Mouse (Mus musculus): ENCODE measurements around the gene Cphx1. TPM values are rescaled to one million over a fixed set of nuclear protein-coding genes. Genes with fewer than 3 reads are reported as not detected.
"Not testable (repeated sequence)": the region's sequence is repeated elsewhere in the genome, so short reads cannot be mapped to it uniquely, and the experiment has no call there.

The Cphx1 gene
- total RNA-seq (2014; fragmentation: Nextera tagmentation) (not detected in 2 replicates), total RNA-seq (2017) (not detected in 2 replicates)

- ATAC-seq (replicated peaks; ENCODE audit: poor library complexity, severe bottlenecking), result not testable (repeated sequence)
Observed at GRCm38 (mm10) chr14:25938004-25938403, at the start of gene Cphx1. Gene Cphx1, plus strand, starts transcription at chr14:25938304.

- not testable (repeated sequence) for ATAC-seq (replicated peaks; ENCODE audit: poor library complexity, severe bottlenecking)
Observed at GRCm38 (mm10) chr14:25894566-25894965, 43.5 kb upstream of the Cphx1 start.

GRCm38 (mm10) chr14:25895686-25896085, 42.4 kb upstream of the Cphx1 start:
- ATAC-seq (replicated peaks; ENCODE audit: poor library complexity, severe bottlenecking), result not testable (repeated sequence)

- not testable (repeated sequence) for ATAC-seq (replicated peaks; ENCODE audit: poor library complexity, severe bottlenecking)
Observed at GRCm38 (mm10) chr14:25903000-25903399, 35.1 kb upstream of the Cphx1 start, which contains the start of gene Plac9a. Gene Plac9a, minus strand, starts transcription at chr14:25903100.

GRCm38 (mm10) chr14:25905243-25905642, 32.9 kb upstream of the Cphx1 start:
- not testable (repeated sequence) for ATAC-seq (replicated peaks; ENCODE audit: poor library complexity, severe bottlenecking)

GRCm38 (mm10) chr14:25907272-25907671, 30.8 kb upstream of the Cphx1 start:
- ATAC-seq (replicated peaks; ENCODE audit: poor library complexity, severe bottlenecking), result peak; percentile 78

- ATAC-seq (replicated peaks; ENCODE audit: poor library complexity, severe bottlenecking), result not testable (repeated sequence)
Observed at GRCm38 (mm10) chr14:25908976-25909375, 29.1 kb upstream of the Cphx1 start.

GRCm38 (mm10) chr14:25918427-25919170, 19.5 kb upstream of the Cphx1 start:
- ATAC-seq (replicated peaks; ENCODE audit: poor library complexity, severe bottlenecking), result not testable (repeated sequence)

- ATAC-seq (replicated peaks; ENCODE audit: poor library complexity, severe bottlenecking), result peak; percentile 79
Observed at GRCm38 (mm10) chr14:25926814-25927561, 11.1 kb upstream of the Cphx1 start.

- ATAC-seq (replicated peaks; ENCODE audit: poor library complexity, severe bottlenecking), result peak; percentile 88
Observed at GRCm38 (mm10) chr14:25927562-25927881, 10.6 kb upstream of the Cphx1 start, which contains the start of gene Tmem254a. Gene Tmem254a, minus strand, starts transcription at chr14:25927672.

- not testable (repeated sequence) for ATAC-seq (replicated peaks; ENCODE audit: poor library complexity, severe bottlenecking)
Observed at GRCm38 (mm10) chr14:25936867-25937630, 1.1 kb upstream of the Cphx1 start.

GRCm38 (mm10) chr14:25957861-25958260, 19.8 kb downstream of the Cphx1 start:
- 0 out of 2 replicates have a peak, but pooled peaks have one; percentile 17 for ATAC-seq (replicated peaks; ENCODE audit: poor library complexity, severe bottlenecking)

- peak; percentile 17; the same call in 1 of the 2 replicates for ATAC-seq (replicated peaks; ENCODE audit: poor library complexity, severe bottlenecking)
Observed at GRCm38 (mm10) chr14:25978371-25979241, 40.5 kb downstream of the Cphx1 start, which contains the start of gene Duxbl1. Gene Duxbl1, plus strand, starts transcription at chr14:25978577.

GRCm38 (mm10) chr14:25979242-25979941, 41.3 kb downstream of the Cphx1 start:
- not testable (repeated sequence) for ATAC-seq (replicated peaks; ENCODE audit: poor library complexity, severe bottlenecking)

- not testable (repeated sequence) for ATAC-seq (replicated peaks; ENCODE audit: poor library complexity, severe bottlenecking)
Observed at GRCm38 (mm10) chr14:25981880-25982279, 43.8 kb downstream of the Cphx1 start.
